Mouse (Mus musculus) forebrain, postnatal 0 days (tissue): ENCODE measurements around the gene Rpl5. TPM values are rescaled to one million over a fixed set of nuclear protein-coding genes. Genes with fewer than 3 reads are reported as not detected.
A peak's percentile ranks its signal among the peaks of the same experiment; 100 is the strongest.

Source experiments
- ATAC-seq: fragments of 200-750 bp; cut with Nextera tagmentation; 2 replicates; pipeline ENCODE4 v1.8.0; 2017; ENCODE audit warnings: mild to moderate bottlenecking, moderate library complexity
- DNase-seq: peaks from one replicate; pipeline ENCODE4 v3.0.0-alpha.2; 2015
- H3K27ac ChIP-seq: fragments of 300-500 bp; sonication (generic); 2 replicates; pipeline ENCODE4 v1.5.1; 2014; ENCODE audit warnings: low read depth, mild to moderate bottlenecking, antibody characterized with exemption, low read length, moderate library complexity, mixed read lengths
- H3K27me3 ChIP-seq: fragments of 300-500 bp; sonication (generic); 2 replicates; pipeline ENCODE4 v1.6.1; 2014; ENCODE audit warnings: mild to moderate bottlenecking, low read length, mixed read lengths; ENCODE audit not compliant: insufficient read depth
- H3K36me3 ChIP-seq: fragments of 300-500 bp; sonication (generic); 2 replicates; pipeline ENCODE4 v1.6.1; 2014; ENCODE audit warnings: mild to moderate bottlenecking, moderate library complexity; ENCODE audit not compliant: insufficient read depth
- H3K4me1 ChIP-seq: fragments of 300-500 bp; sonication (generic); 2 replicates; pipeline ENCODE4 v1.6.1; 2014; ENCODE audit warnings: antibody characterized with exemption; ENCODE audit not compliant: insufficient read depth
- H3K4me2 ChIP-seq: fragments of 300-500 bp; sonication (generic); 2 replicates; pipeline ENCODE4 v1.6.1; 2014; ENCODE audit warnings: low read depth, mild to moderate bottlenecking, moderate library complexity
- H3K4me3 ChIP-seq: fragments of 300-500 bp; sonication (generic); 2 replicates; pipeline ENCODE4 v1.5.1; 2014; ENCODE audit warnings: low read depth, low read length, mixed read lengths
- H3K9ac ChIP-seq: fragments of 300-500 bp; sonication (generic); 2 replicates; pipeline ENCODE4 v1.6.1; 2014; ENCODE audit warnings: mild to moderate bottlenecking
- H3K9me3 ChIP-seq: fragments of 300-500 bp; sonication (generic); 2 replicates; pipeline ENCODE4 v1.6.1; 2016; ENCODE audit warnings: low read length
- CTCF ChIP-seq: sonication (generic); IDR thresholded peaks from 2 replicates; pipeline ENCODE4 v1.5.1; 2016; ENCODE audit warnings: antibody characterized with exemption, control low read depth, low read depth
- WGBS: fragments of 180-500 bp; shearing (Covaris S2); extraction: QIAGEN DNeasy Blood & Tissue Kit; methylation state at CpG from one replicate; pipeline ENCODE4 v1.1.7; 2014; 5-methylcytosine and 5-hydroxymethylcytosine counted together
- polyA plus RNA-seq: library from polyadenylated mRNA; unstranded; fragments of >200 nt; fragmentation: Nextera tagmentation; extraction: Ambion mirVana; gene quantifications from 2 replicates; pipeline ENCODE4 v1.2.1, GENCODE M21; 2015
- total RNA-seq: library from RNA; depleted of rRNA; stranded (reverse); fragments of >200 nt; gene quantifications from 2 replicates; pipeline ENCODE4 v1.2.3, GENCODE M21; 2014

Gene Rpl5
- total and polyA plus RNA-seq, 2 experiments from 2014 or later, result 65.7 to 195 TPM

GRCm38 (mm10) chr5:107915280-107915679 lies 15.0 kb downstream of the Rpl5 start:
- H3K36me3 ChIP-seq, result 0 out of 2 replicates have a peak, but pooled peaks cover 5% of the 10 kb centered on the region
- no peaks in the 10 kb centered on the region for H3K9me3 ChIP-seq
- no peak for TF ChIP-seq CTCF
- H3K4me2 ChIP-seq, result no peak overlapping the region
- no peak overlapping the region for H3K27ac ChIP-seq
- no peak overlapping the region for H3K4me3 ChIP-seq
- H3K9ac ChIP-seq, result no peak overlapping the region
- DNase-seq (no peak), ATAC-seq (no peak)
- no peaks in the 10 kb centered on the region for H3K4me1 ChIP-seq
- WGBS, result 25% methylated on average over 4 of the region's 4 CpGs
- H3K27me3 ChIP-seq, result no peaks in the 10 kb centered on the region

GRCm38 (mm10) chr5:107921400-107922252 lies 21.3 kb downstream of the Rpl5 start:
- no peak overlapping the region for H3K4me3 ChIP-seq
- 80% methylated on average over 2 of the region's 2 CpGs for WGBS
- no peaks in the 10 kb centered on the region for H3K9me3 ChIP-seq
- no peaks in the 10 kb centered on the region for H3K4me1 ChIP-seq
- ATAC-seq, result peak; percentile 73; the same call in 1 of the 2 replicates
- no peaks in the 10 kb centered on the region for H3K27me3 ChIP-seq
- no peak overlapping the region for H3K27ac ChIP-seq
- H3K9ac ChIP-seq, result no peak overlapping the region
- peak; percentile 81 for DNase-seq
- TF ChIP-seq CTCF, result peak; percentile 89
- H3K4me2 ChIP-seq, result no peak overlapping the region
- H3K36me3 ChIP-seq, result no peaks in the 10 kb centered on the region

- no peak for TF ChIP-seq CTCF
- Histone ChIP-seq H3K9me3 (no peaks in the 10 kb centered on the region), H3K9ac (no peak overlapping the region), H3K27me3 (no peaks in the 10 kb centered on the region), H3K4me2 (no peak overlapping the region), H3K27ac (no peak overlapping the region), H3K4me3 (no peak overlapping the region), H3K4me1 (no peaks in the 10 kb centered on the region), H3K36me3 (no peaks in the 10 kb centered on the region)
- ATAC-seq, result no peak
- no peak for DNase-seq
- 80% methylated on average over 1 of the region's 1 CpGs for WGBS
These were observed 22.5 kb downstream of the Rpl5 start for GRCm38 (mm10) chr5:107922836-107923235.

- ATAC-seq, result no peak
- Histone ChIP-seq H3K27me3 (no peaks in the 10 kb centered on the region), H3K9me3 (no peaks in the 10 kb centered on the region), H3K4me3 (no peak overlapping the region), H3K9ac (no peak overlapping the region), H3K27ac (no peak overlapping the region), H3K4me1 (no peaks in the 10 kb centered on the region), H3K36me3 (no peaks in the 10 kb centered on the region), H3K4me2 (no peak overlapping the region)
- DNase-seq, result no peak
- 65% methylated on average over 8 of the region's 8 CpGs for WGBS
- TF ChIP-seq CTCF, result no peak
These were observed 24.3 kb downstream of the Rpl5 start for GRCm38 (mm10) chr5:107924564-107924963.

- no peak for DNase-seq
- no peak for ATAC-seq
- no peaks in the 10 kb centered on the region for H3K9me3 ChIP-seq
- no peaks in the 10 kb centered on the region for H3K27me3 ChIP-seq
- no peak for TF ChIP-seq CTCF
- H3K27ac ChIP-seq, result no peak overlapping the region
- H3K9ac ChIP-seq, result no peak overlapping the region
- no peaks in the 10 kb centered on the region for H3K4me1 ChIP-seq
- 84% methylated on average over 11 of the region's 11 CpGs for WGBS
- no peaks in the 10 kb centered on the region for H3K36me3 ChIP-seq
- H3K4me2 ChIP-seq, result no peak overlapping the region
- no peak overlapping the region for H3K4me3 ChIP-seq
These were observed 26.4 kb downstream of the Rpl5 start for GRCm38 (mm10) chr5:107926550-107927249.

- H3K27me3 ChIP-seq, result no peaks in the 10 kb centered on the region
- H3K4me1 ChIP-seq, result no peaks in the 10 kb centered on the region
- no peak overlapping the region for H3K27ac ChIP-seq
- H3K4me2 ChIP-seq, result no peak overlapping the region
- no peak for TF ChIP-seq CTCF
- WGBS, result 41% methylated on average over 2 of the region's 2 CpGs
- ATAC-seq (no peak), DNase-seq (no peak)
- no peak overlapping the region for H3K9ac ChIP-seq
- H3K36me3 ChIP-seq, result no peaks in the 10 kb centered on the region
- no peaks in the 10 kb centered on the region for H3K9me3 ChIP-seq
- H3K4me3 ChIP-seq, result no peak overlapping the region
These were observed 32.3 kb downstream of the Rpl5 start for GRCm38 (mm10) chr5:107932556-107932955.
